Mouse (Mus musculus): Measurements from ENCODE around the gene Il21r. TPM values are rescaled to one million over a fixed set of nuclear protein-coding genes. Genes with fewer than 3 reads are reported as not detected.

Gene Il21r
- polyA plus RNA-seq, 1 experiment from 2014 or later: 0.34 TPM

GRCm38 (mm10) chr7:125580625-125581316 is 22.5 kb upstream of the Il21r start:
- Histone ChIP-seq H3K4me1 (ENCODE audit: insufficient read depth, low read length) (peaks cover 14% of the 10 kb centered on the region), H3K9ac (replicated peaks; ENCODE audit: low read length) (peak overlapping the region; percentile 62), H3K4me3 (ENCODE audit: low read length) (peak overlapping the region; percentile 45), H3K9me3 (ENCODE audit: low read length) (no peaks in the 10 kb centered on the region), H3K27ac (ENCODE audit: low read length) (no peak overlapping the region), H3K4me2 (replicated peaks; ENCODE audit: low read depth, low read length) (peak overlapping the region; percentile 81), H3K27me3 (ENCODE audit: insufficient read depth, low read length) (no peaks in the 10 kb centered on the region), H3K36me3 (ENCODE audit: insufficient read depth, low read length) (no peaks in the 10 kb centered on the region)
- 8% methylated on average over 16 of the region's 16 CpGs for WGBS
- ATAC-seq (ENCODE audit: low FRiP score, low TSS enrichment): no peak

GRCm38 (mm10) chr7:125581317-125581672 is 21.9 kb upstream of the Il21r start:
- H3K27ac ChIP-seq (ENCODE audit: low read length): no peak overlapping the region
- peak overlapping the region; percentile 62 for H3K9ac ChIP-seq (replicated peaks; ENCODE audit: low read length)
- H3K4me1 ChIP-seq (ENCODE audit: insufficient read depth, low read length): peaks cover 14% of the 10 kb centered on the region
- H3K4me2 ChIP-seq (replicated peaks; ENCODE audit: low read depth, low read length): peak overlapping the region; percentile 81
- H3K4me3 ChIP-seq (ENCODE audit: low read length): peak overlapping the region; percentile 45
- no peaks in the 10 kb centered on the region for H3K36me3 ChIP-seq (ENCODE audit: insufficient read depth, low read length)
- 1% methylated on average over 21 of the region's 21 CpGs for WGBS
- peak; percentile 82 for ATAC-seq (ENCODE audit: low FRiP score, low TSS enrichment)
- H3K27me3 ChIP-seq (ENCODE audit: insufficient read depth, low read length): no peaks in the 10 kb centered on the region
- H3K9me3 ChIP-seq (ENCODE audit: low read length): no peaks in the 10 kb centered on the region

GRCm38 (mm10) chr7:125583325-125584004 is 19.8 kb upstream of the Il21r start:
- no peaks in the 10 kb centered on the region for H3K9me3 ChIP-seq (ENCODE audit: low read length)
- H3K9ac ChIP-seq (replicated peaks; ENCODE audit: low read length): no peak overlapping the region
- H3K4me3 ChIP-seq (ENCODE audit: low read length): no peak overlapping the region
- no peaks in the 10 kb centered on the region for H3K27me3 ChIP-seq (ENCODE audit: insufficient read depth, low read length)
- no peak for ATAC-seq (ENCODE audit: low FRiP score, low TSS enrichment)
- peaks cover 7% of the 10 kb centered on the region; the same call in 1 of the 2 replicates for H3K4me1 ChIP-seq (ENCODE audit: insufficient read depth, low read length)
- no peak overlapping the region for H3K27ac ChIP-seq (ENCODE audit: low read length)
- H3K4me2 ChIP-seq (replicated peaks; ENCODE audit: low read depth, low read length): no peak overlapping the region
- H3K36me3 ChIP-seq (ENCODE audit: insufficient read depth, low read length): no peaks in the 10 kb centered on the region
- 65% methylated on average over 6 of the region's 6 CpGs for WGBS

GRCm38 (mm10) chr7:125584005-125584369 is 19.2 kb upstream of the Il21r start:
- Histone ChIP-seq H3K9ac (replicated peaks; ENCODE audit: low read length) (no peak overlapping the region), H3K4me3 (ENCODE audit: low read length) (no peak overlapping the region), H3K4me2 (replicated peaks; ENCODE audit: low read depth, low read length) (no peak overlapping the region), H3K27me3 (ENCODE audit: insufficient read depth, low read length) (no peaks in the 10 kb centered on the region), H3K36me3 (ENCODE audit: insufficient read depth, low read length) (no peaks in the 10 kb centered on the region), H3K4me1 (ENCODE audit: insufficient read depth, low read length) (peaks cover 7% of the 10 kb centered on the region; the same call in 1 of the 2 replicates), H3K9me3 (ENCODE audit: low read length) (no peaks in the 10 kb centered on the region), H3K27ac (ENCODE audit: low read length) (no peak overlapping the region)
- WGBS: 82% methylated on average over 5 of the region's 5 CpGs
- no peak for ATAC-seq (ENCODE audit: low FRiP score, low TSS enrichment)

- WGBS: 97% methylated on average over 23 of the region's 23 CpGs
- H3K36me3 ChIP-seq (ENCODE audit: insufficient read depth, low read length): no peaks in the 10 kb centered on the region
- no peaks in the 10 kb centered on the region; the same call in 1 of the 2 replicates for H3K4me1 ChIP-seq (ENCODE audit: insufficient read depth, low read length)
- no peaks in the 10 kb centered on the region for H3K27me3 ChIP-seq (ENCODE audit: insufficient read depth, low read length)
- H3K9ac ChIP-seq (replicated peaks; ENCODE audit: low read length): no peak overlapping the region
- H3K4me2 ChIP-seq (replicated peaks; ENCODE audit: low read depth, low read length): no peak overlapping the region
- H3K4me3 ChIP-seq (ENCODE audit: low read length): no peak overlapping the region
- H3K9me3 ChIP-seq (ENCODE audit: low read length): no peaks in the 10 kb centered on the region
- no peak for ATAC-seq (ENCODE audit: low FRiP score, low TSS enrichment)
- no peak overlapping the region for H3K27ac ChIP-seq (ENCODE audit: low read length)
These were observed 16.9 kb upstream of the Il21r start for GRCm38 (mm10) chr7:125586355-125586754.

- H3K9me3 ChIP-seq (ENCODE audit: low read length): no peaks in the 10 kb centered on the region
- no peak overlapping the region for H3K4me2 ChIP-seq (replicated peaks; ENCODE audit: low read depth, low read length)
- H3K4me3 ChIP-seq (ENCODE audit: low read length): no peak overlapping the region
- 95% methylated on average over 4 of the region's 4 CpGs for WGBS
- H3K4me1 ChIP-seq (ENCODE audit: insufficient read depth, low read length): no peaks in the 10 kb centered on the region
- no peaks in the 10 kb centered on the region for H3K36me3 ChIP-seq (ENCODE audit: insufficient read depth, low read length)
- H3K27ac ChIP-seq (ENCODE audit: low read length): no peak overlapping the region
- H3K27me3 ChIP-seq (ENCODE audit: insufficient read depth, low read length): no peaks in the 10 kb centered on the region
- no peak for ATAC-seq (ENCODE audit: low FRiP score, low TSS enrichment)
- no peak overlapping the region for H3K9ac ChIP-seq (replicated peaks; ENCODE audit: low read length)
These were observed 14.5 kb upstream of the Il21r start for GRCm38 (mm10) chr7:125588721-125589120.

- Histone ChIP-seq H3K9ac (replicated peaks; ENCODE audit: low read length) (no peak overlapping the region), H3K27me3 (ENCODE audit: insufficient read depth, low read length) (no peaks in the 10 kb centered on the region), H3K36me3 (ENCODE audit: insufficient read depth, low read length) (no peaks in the 10 kb centered on the region), H3K4me3 (ENCODE audit: low read length) (no peak overlapping the region), H3K9me3 (ENCODE audit: low read length) (no peaks in the 10 kb centered on the region), H3K4me2 (replicated peaks; ENCODE audit: low read depth, low read length) (no peak overlapping the region), H3K4me1 (ENCODE audit: insufficient read depth, low read length) (no peaks in the 10 kb centered on the region), H3K27ac (ENCODE audit: low read length) (no peak overlapping the region)
- 90% methylated on average over 7 of the region's 7 CpGs for WGBS
- no peak for ATAC-seq (ENCODE audit: low FRiP score, low TSS enrichment)
These were observed 13.3 kb upstream of the Il21r start for GRCm38 (mm10) chr7:125589896-125590295.

- no peaks in the 10 kb centered on the region for H3K36me3 ChIP-seq (ENCODE audit: insufficient read depth, low read length)
- no peaks in the 10 kb centered on the region for H3K27me3 ChIP-seq (ENCODE audit: insufficient read depth, low read length)
- H3K4me1 ChIP-seq (ENCODE audit: insufficient read depth, low read length): no peaks in the 10 kb centered on the region
- H3K4me2 ChIP-seq (replicated peaks; ENCODE audit: low read depth, low read length): no peak overlapping the region
- H3K9ac ChIP-seq (replicated peaks; ENCODE audit: low read length): no peak overlapping the region
- no peak overlapping the region for H3K4me3 ChIP-seq (ENCODE audit: low read length)
- no peak for ATAC-seq (ENCODE audit: low FRiP score, low TSS enrichment)
- WGBS: 90% methylated on average over 4 of the region's 4 CpGs
- H3K27ac ChIP-seq (ENCODE audit: low read length): no peak overlapping the region
- no peaks in the 10 kb centered on the region for H3K9me3 ChIP-seq (ENCODE audit: low read length)
These were observed 9.4 kb upstream of the Il21r start for GRCm38 (mm10) chr7:125593831-125594230.

- H3K27ac ChIP-seq (ENCODE audit: low read length): no peak overlapping the region
- no peak overlapping the region for H3K4me3 ChIP-seq (ENCODE audit: low read length)
- H3K4me2 ChIP-seq (replicated peaks; ENCODE audit: low read depth, low read length): no peak overlapping the region
- H3K9ac ChIP-seq (replicated peaks; ENCODE audit: low read length): no peak overlapping the region
- ATAC-seq (ENCODE audit: low FRiP score, low TSS enrichment): no peak
- H3K9me3 ChIP-seq (ENCODE audit: low read length): no peaks in the 10 kb centered on the region
- WGBS: 61% methylated on average over 3 of the region's 3 CpGs
- no peaks in the 10 kb centered on the region for H3K36me3 ChIP-seq (ENCODE audit: insufficient read depth, low read length)
- H3K4me1 ChIP-seq (ENCODE audit: insufficient read depth, low read length): peaks cover 8% of the 10 kb centered on the region
- no peaks in the 10 kb centered on the region for H3K27me3 ChIP-seq (ENCODE audit: insufficient read depth, low read length)
These were observed 6.8 kb upstream of the Il21r start for GRCm38 (mm10) chr7:125596406-125596805.

GRCm38 (mm10) chr7:125597083-125597482 is 6.1 kb upstream of the Il21r start:
- Histone ChIP-seq H3K4me2 (replicated peaks; ENCODE audit: low read depth, low read length) (no peak overlapping the region), H3K4me1 (ENCODE audit: insufficient read depth, low read length) (peaks cover 8% of the 10 kb centered on the region), H3K4me3 (ENCODE audit: low read length) (no peak overlapping the region), H3K9ac (replicated peaks; ENCODE audit: low read length) (no peak overlapping the region), H3K36me3 (ENCODE audit: insufficient read depth, low read length) (no peaks in the 10 kb centered on the region), H3K27me3 (ENCODE audit: insufficient read depth, low read length) (no peaks in the 10 kb centered on the region), H3K9me3 (ENCODE audit: low read length) (no peaks in the 10 kb centered on the region), H3K27ac (ENCODE audit: low read length) (no peak overlapping the region)
- WGBS: 90% methylated on average over 9 of the region's 9 CpGs
- no peak for ATAC-seq (ENCODE audit: low FRiP score, low TSS enrichment)
